Mouse (Mus musculus) hindbrain, embryonic 14.5 days (tissue): ENCODE data around the gene Thap4. TPM values are rescaled to one million over a fixed set of nuclear protein-coding genes. Genes with fewer than 3 reads are reported as not detected.
"Not testable (repeated sequence)": the region's sequence is repeated elsewhere in the genome, so short reads cannot be mapped to it uniquely, and the experiment has no call there.

Experiments
- ATAC-seq: fragments of 200-750 bp; cut with Nextera tagmentation; 2 replicates; pipeline ENCODE4 v1.8.0; 2017; ENCODE audit warnings: moderate number of reproducible peaks, mild to moderate bottlenecking, moderate TSS enrichment, moderate library complexity; ENCODE audit not compliant: low FRiP score
- DNase-seq: peaks from one replicate; pipeline ENCODE4 v3.0.0-alpha.2; 2015; ENCODE audit warnings: low spot score
- H3K27ac ChIP-seq: fragments of 300-500 bp; sonication (generic); 2 replicates; pipeline ENCODE4 v1.5.1; 2014; ENCODE audit warnings: mild to moderate bottlenecking, moderate library complexity
- H3K27me3 ChIP-seq: fragments of 300-500 bp; sonication (generic); 2 replicates; pipeline ENCODE4 v1.6.1; 2014; ENCODE audit warnings: mild to moderate bottlenecking, low read length, mixed read lengths; ENCODE audit not compliant: control insufficient read depth, insufficient read depth
- H3K36me3 ChIP-seq: fragments of 300-500 bp; sonication (generic); replicated peaks from 2 replicates; pipeline ENCODE4 v1.6.1; 2014; ENCODE audit not compliant: control insufficient read depth, insufficient read depth
- H3K4me1 ChIP-seq: fragments of 300-500 bp; sonication (generic); replicated peaks from 2 replicates; pipeline ENCODE4 v1.6.1; 2014; ENCODE audit warnings: antibody characterized with exemption, low read length, mixed read lengths; ENCODE audit not compliant: control insufficient read depth, insufficient read depth
- H3K4me2 ChIP-seq: fragments of 300-500 bp; sonication (generic); replicated peaks from 2 replicates; pipeline ENCODE4 v1.6.1; 2014; ENCODE audit warnings: mild to moderate bottlenecking, moderate library complexity
- H3K4me3 ChIP-seq: fragments of 300-500 bp; sonication (generic); replicated peaks from 2 replicates; pipeline ENCODE4 v1.5.1; 2014; ENCODE audit warnings: mild to moderate bottlenecking, low read length
- H3K9ac ChIP-seq: fragments of 300-500 bp; sonication (generic); 2 replicates; pipeline ENCODE4 v1.6.1; 2014
- H3K9me3 ChIP-seq: fragments of 300-500 bp; sonication (generic); 2 replicates; pipeline ENCODE4 v1.6.1; 2016; ENCODE audit warnings: low read length; ENCODE audit not compliant: control insufficient read depth
- WGBS: fragments of 180-500 bp; shearing (Covaris S2); extraction: QIAGEN DNeasy Blood & Tissue Kit; methylation state at CpG from one replicate; pipeline ENCODE4 v1.1.7; 2014; 5-methylcytosine and 5-hydroxymethylcytosine counted together
- polyA plus RNA-seq: library from polyadenylated mRNA; unstranded; fragments of >200 nt; fragmentation: Nextera tagmentation; extraction: Ambion mirVana; gene quantifications from 2 replicates; pipeline ENCODE4 v1.2.1, GENCODE M21; 2014

Thap4 gene
- polyA plus RNA-seq, 1 experiment from 2014 or later, result 40.6 TPM

DNA sequence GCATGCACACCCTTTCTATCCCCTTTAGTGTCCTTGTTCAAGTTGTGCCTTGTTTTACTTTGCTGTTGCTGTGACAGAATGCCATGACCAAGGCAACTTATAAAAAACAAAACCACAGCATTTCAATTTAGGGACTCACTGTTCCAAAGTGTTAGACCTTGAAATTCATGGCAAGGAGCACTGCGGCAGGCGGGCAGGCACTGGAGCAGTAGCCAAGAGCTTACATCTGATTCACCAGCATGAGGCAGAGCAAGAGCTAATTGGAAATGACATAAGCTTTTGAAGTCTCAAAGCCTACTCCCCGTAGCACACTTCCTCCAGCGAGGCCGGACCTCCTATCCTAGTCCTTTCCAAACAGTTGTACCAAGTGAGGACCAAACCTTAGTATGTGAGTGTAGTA is 22.0 kb upstream of the Thap4 start:
- no peak overlapping the region for H3K9ac ChIP-seq
- H3K27ac ChIP-seq, result no peak overlapping the region
- H3K4me2 ChIP-seq, result no peak overlapping the region
- H3K4me3 ChIP-seq, result no peak overlapping the region
- H3K4me1 ChIP-seq, result no peaks in the 10 kb centered on the region
- H3K36me3 ChIP-seq, result peaks cover 76% of the 10 kb centered on the region
- WGBS, result 95% methylated on average over 5 of the region's 5 CpGs
- ATAC-seq (no peak), DNase-seq (no peak)
- no peaks in the 10 kb centered on the region for H3K27me3 ChIP-seq
- no peaks in the 10 kb centered on the region for H3K9me3 ChIP-seq

GRCm38 (mm10) chr1:93769901-93770300 is 15.2 kb upstream of the Thap4 start:
- no peak overlapping the region for H3K27ac ChIP-seq
- H3K4me3 ChIP-seq, result no peak overlapping the region
- H3K9ac ChIP-seq, result no peak overlapping the region
- no peaks in the 10 kb centered on the region for H3K27me3 ChIP-seq
- H3K4me1 ChIP-seq, result no peaks in the 10 kb centered on the region
- no peak for DNase-seq
- peaks cover 30% of the 10 kb centered on the region for H3K36me3 ChIP-seq
- no peaks in the 10 kb centered on the region for H3K9me3 ChIP-seq
- no peak overlapping the region for H3K4me2 ChIP-seq
- ATAC-seq, result no peak
- 96% methylated on average over 3 of the region's 3 CpGs for WGBS

- 94% methylated on average over 6 of the region's 6 CpGs for WGBS
- peaks cover 16% of the 10 kb centered on the region for H3K36me3 ChIP-seq
- H3K27me3 ChIP-seq, result no peaks in the 10 kb centered on the region
- H3K9ac ChIP-seq, result no peak overlapping the region
- no peaks in the 10 kb centered on the region for H3K9me3 ChIP-seq
- DNase-seq, result no peak
- no peaks in the 10 kb centered on the region for H3K4me1 ChIP-seq
- H3K27ac ChIP-seq, result no peak overlapping the region
- H3K4me3 ChIP-seq, result no peak overlapping the region
- H3K4me2 ChIP-seq, result no peak overlapping the region
- ATAC-seq, result no peak
These were observed 12.9 kb upstream of the Thap4 start for GRCm38 (mm10) chr1:93767600-93767999.

GRCm38 (mm10) chr1:93764871-93765591 is 10.4 kb upstream of the Thap4 start:
- peaks cover 16% of the 10 kb centered on the region for H3K36me3 ChIP-seq
- H3K9ac ChIP-seq, result no peak overlapping the region
- no peak overlapping the region for H3K4me2 ChIP-seq
- no peaks in the 10 kb centered on the region for H3K27me3 ChIP-seq
- ATAC-seq (no peak), DNase-seq (no peak)
- 92% methylated on average over 9 of the region's 9 CpGs for WGBS
- H3K4me1 ChIP-seq, result no peaks in the 10 kb centered on the region
- no peak overlapping the region for H3K4me3 ChIP-seq
- no peaks in the 10 kb centered on the region for H3K9me3 ChIP-seq
- H3K27ac ChIP-seq, result no peak overlapping the region

GRCm38 (mm10) chr1:93763531-93763930 is 8.9 kb upstream of the Thap4 start:
- H3K36me3 ChIP-seq, H3K4me1 ChIP-seq: not testable (repeated sequence)

DNA sequence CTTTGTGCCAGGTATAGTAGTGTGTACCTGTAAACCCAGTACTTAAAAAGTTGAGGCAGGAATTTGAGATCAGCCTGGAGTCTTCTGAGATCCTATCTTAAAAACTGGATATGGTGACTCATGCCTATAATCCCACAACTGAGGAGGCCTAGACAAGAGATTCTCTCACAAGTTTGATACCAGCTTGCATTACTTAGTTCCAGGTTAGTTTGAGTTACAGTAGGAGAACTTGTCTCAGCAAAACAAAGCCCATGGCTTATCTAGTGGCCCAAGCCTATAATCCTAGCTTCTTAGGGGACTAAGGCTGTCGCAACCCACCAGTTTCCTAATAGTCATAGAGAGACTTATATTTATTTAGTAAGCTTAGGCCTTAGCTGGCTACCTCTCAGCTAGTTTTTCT is 5.4 kb upstream of the Thap4 start:
- Histone ChIP-seq H3K4me3 (no peak overlapping the region), H3K4me2 (no peak overlapping the region), H3K27ac (no peak overlapping the region), H3K9ac (no peak overlapping the region), H3K27me3 (no peaks in the 10 kb centered on the region), H3K9me3 (no peaks in the 10 kb centered on the region), H3K36me3 (no peaks in the 10 kb centered on the region), H3K4me1 (peaks cover 10% of the 10 kb centered on the region)
- DNase-seq (no peak), ATAC-seq (no peak)
- 95% methylated on average over 1 of the region's 1 CpGs for WGBS

More at GRCm38 (mm10) chr1:93763531-93763930, 8.9 kb upstream of the Thap4 start:
- DNase-seq, ATAC-seq, H3K27ac ChIP-seq, H3K27me3 ChIP-seq, H3K4me3 ChIP-seq, H3K9ac ChIP-seq, H3K4me2 ChIP-seq, H3K9me3 ChIP-seq: not testable (repeated sequence)
- 89% methylated on average over 3 of the region's 3 CpGs for WGBS

DNA sequence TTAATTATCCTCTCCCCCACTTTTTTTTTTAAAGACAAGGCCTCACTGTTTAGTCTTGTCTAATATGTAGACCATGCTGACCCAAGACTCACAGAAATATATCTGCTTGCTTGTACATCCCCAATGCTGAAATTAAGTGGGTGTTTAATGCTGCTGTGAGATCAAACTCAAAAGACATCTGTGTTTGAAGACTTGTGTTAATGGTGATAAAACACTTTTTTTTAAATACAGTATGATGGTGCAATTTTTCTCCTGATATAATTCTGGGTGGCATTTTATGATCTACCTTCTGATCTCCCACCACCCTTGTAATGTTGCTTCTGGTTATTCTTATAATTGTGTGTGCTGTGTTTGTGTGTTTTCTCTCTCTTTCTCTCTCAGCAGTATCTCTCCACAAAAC is 1.5 kb upstream of the Thap4 start:
- no peak for ATAC-seq
- Histone ChIP-seq H3K9ac (no peak overlapping the region), H3K9me3 (no peaks in the 10 kb centered on the region), H3K27ac (no peak overlapping the region), H3K36me3 (no peaks in the 10 kb centered on the region), H3K4me2 (peak overlapping the region; percentile 86), H3K4me3 (peak overlapping the region; percentile 60; the same call in 1 of the 2 replicates), H3K27me3 (no peaks in the 10 kb centered on the region), H3K4me1 (peaks cover 19% of the 10 kb centered on the region)
- no peak for DNase-seq

GRCm38 (mm10) chr1:93755618-93756017 is 954 bp upstream of the Thap4 start:
- peak overlapping the region; percentile 91; the same call in 1 of the 2 replicates for H3K9ac ChIP-seq
- H3K4me1 ChIP-seq, result peaks cover 19% of the 10 kb centered on the region
- H3K4me3 ChIP-seq, result peak overlapping the region; percentile 60
- H3K9me3 ChIP-seq, result no peaks in the 10 kb centered on the region
- peaks cover under 1% of the 10 kb centered on the region; the same call in 1 of the 2 replicates for H3K36me3 ChIP-seq
- H3K4me2 ChIP-seq, result peak overlapping the region; percentile 86
- no peaks in the 10 kb centered on the region for H3K27me3 ChIP-seq
- DNase-seq, result no peak
- no peak for ATAC-seq
- 33% methylated on average over 7 of the region's 7 CpGs for WGBS
- H3K27ac ChIP-seq, result no peak overlapping the region

GRCm38 (mm10) chr1:93755291-93755610 is 587 bp upstream of the Thap4 start:
- ATAC-seq (no peak), DNase-seq (peak; percentile 25)
- Histone ChIP-seq H3K36me3 (peaks cover 5% of the 10 kb centered on the region; the same call in 1 of the 2 replicates), H3K4me2 (peak overlapping the region; percentile 86), H3K27ac (peak overlapping the region; percentile 88), H3K4me3 (peak overlapping the region; percentile 60), H3K27me3 (no peaks in the 10 kb centered on the region), H3K4me1 (peaks cover 19% of the 10 kb centered on the region), H3K9me3 (no peaks in the 10 kb centered on the region), H3K9ac (peak overlapping the region; percentile 91)
- 2% methylated on average over 13 of the region's 13 CpGs for WGBS
